Mouse (Mus musculus): Measurements from ENCODE around the gene Arhgap10. TPM values are rescaled to one million over a fixed set of nuclear protein-coding genes. Genes with fewer than 3 reads are reported as not detected.
A peak's percentile ranks its signal among the peaks of the same experiment; 100 is the strongest.

Gene Arhgap10
- 33.3 and 37.8 TPM in 2 replicates for total RNA-seq (2014; rRNA removed; ENCODE audit: low replicate concordance)
- polyA plus RNA-seq (2015; fragmentation: Nextera tagmentation; extraction: Ambion mirVana), result 23.6 and 25.5 TPM in 2 replicates

DNA sequence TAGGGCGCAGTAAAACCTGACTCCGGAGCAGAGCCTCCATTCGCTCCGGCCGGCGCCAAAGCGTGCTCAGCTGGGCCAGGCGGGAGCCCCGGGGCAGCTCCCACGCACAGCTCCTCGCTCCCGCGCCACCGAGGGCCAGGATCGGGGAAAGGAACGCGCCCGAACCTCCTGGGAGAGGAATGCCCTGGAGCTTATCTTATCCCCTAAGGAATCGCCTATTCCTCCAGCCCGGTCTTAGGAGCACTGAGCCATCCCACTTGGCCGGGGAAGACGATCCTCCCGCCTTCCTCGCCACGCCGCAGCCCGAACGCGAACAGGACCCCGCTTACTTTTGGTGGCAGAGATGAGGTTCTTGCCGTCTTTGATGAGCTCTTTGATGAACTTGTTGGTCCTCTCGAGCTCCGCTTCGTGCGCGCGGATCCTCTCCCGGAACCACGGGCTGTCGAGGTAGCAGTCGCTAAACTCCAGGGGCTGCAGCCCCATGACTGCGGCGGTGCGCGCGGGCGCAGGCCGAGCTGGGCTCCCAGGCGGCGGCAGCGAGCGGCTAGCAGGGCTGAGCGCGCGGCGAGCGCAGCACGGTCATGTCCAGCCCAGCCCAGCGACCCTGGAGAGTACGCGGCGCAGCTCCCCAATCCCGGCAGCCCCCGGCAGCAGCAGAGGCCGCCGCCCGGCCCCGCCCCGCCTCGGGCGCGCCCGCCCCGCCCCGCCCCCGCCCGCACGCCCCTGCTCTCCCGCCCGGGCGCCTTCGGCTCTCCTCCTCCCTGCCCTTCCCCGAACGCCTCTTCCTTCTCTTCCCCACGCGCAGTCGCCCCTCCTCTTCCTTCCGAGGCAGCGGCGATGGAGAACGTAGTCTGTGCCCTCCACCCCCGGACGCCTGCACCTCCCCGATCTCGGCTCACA is at the start of gene Arhgap10:
Arhgap10 (minus strand) TSS at position 653 of the 900 bp plus-strand sequence.
- DNase-seq (ENCODE audit: low spot score) (peak; percentile 90), ATAC-seq (ENCODE audit: insufficient read depth, low read depth) (peak; percentile 90)
- peaks cover 26% of the 10 kb centered on the region for H3K4me1 ChIP-seq (ENCODE audit: control insufficient read depth, insufficient read depth)
- H3K4me2 ChIP-seq (ENCODE audit: low read depth, low read length), result peak within 1 kb of the TSS; percentile 68
- no peaks in the 10 kb centered on the region for H3K36me3 ChIP-seq (replicated peaks; ENCODE audit: control insufficient read depth, insufficient read depth, low read length)
- H3K9me3 ChIP-seq (replicated peaks; ENCODE audit: control insufficient read depth, low read length), result no peaks in the 10 kb centered on the region
- H3K4me3 ChIP-seq (ENCODE audit: low read depth, low read length), result peak within 1 kb of the TSS; percentile 69
- H3K27me3 ChIP-seq (ENCODE audit: control insufficient read depth, insufficient read depth, low read length), result no peaks in the 10 kb centered on the region
- under 1% methylated on average over 68 of the region's 95 CpGs for WGBS
- H3K27ac ChIP-seq (ENCODE audit: low read depth), result peak within 1 kb of the TSS; percentile 86
- no peak for TF ChIP-seq EP300 (IDR thresholded peaks at IDR 0.05; ENCODE audit: low read depth)
- TF ChIP-seq CTCF (IDR thresholded peaks at IDR 0.05; ENCODE audit: low read depth), result no peak
- peak within 1 kb of the TSS; percentile 82 for H3K9ac ChIP-seq (replicated peaks; ENCODE audit: low read depth, low read length)

DNA sequence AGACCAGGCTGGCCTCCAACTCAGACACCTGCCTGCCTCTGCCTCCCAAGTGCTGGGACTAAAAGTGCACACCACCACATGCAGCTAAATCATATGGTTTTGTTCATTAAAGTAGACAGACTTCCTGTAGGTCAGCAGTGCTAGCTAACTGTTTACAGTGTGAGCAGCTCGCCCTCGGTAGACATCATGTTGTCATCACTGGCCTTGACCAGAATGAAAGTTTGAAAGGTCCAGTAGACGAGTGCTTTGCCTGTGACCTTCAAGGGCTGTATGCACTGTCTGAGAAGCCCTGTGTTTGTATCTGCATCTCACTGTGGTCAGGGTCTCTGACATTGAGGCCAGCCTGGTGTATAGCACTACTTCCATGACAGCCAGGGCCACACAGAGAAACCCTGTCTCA is 43.7 kb upstream of the Arhgap10 start:
- Histone ChIP-seq H3K4me1 (ENCODE audit: control insufficient read depth, insufficient read depth) (no peaks in the 10 kb centered on the region), H3K36me3 (replicated peaks; ENCODE audit: control insufficient read depth, insufficient read depth, low read length) (peaks cover 76% of the 10 kb centered on the region), H3K9ac (replicated peaks; ENCODE audit: low read depth, low read length) (no peak overlapping the region), H3K9me3 (replicated peaks; ENCODE audit: control insufficient read depth, low read length) (no peaks in the 10 kb centered on the region), H3K4me2 (ENCODE audit: low read depth, low read length) (no peak overlapping the region), H3K27me3 (ENCODE audit: control insufficient read depth, insufficient read depth, low read length) (no peaks in the 10 kb centered on the region), H3K4me3 (ENCODE audit: low read depth, low read length) (no peak overlapping the region), H3K27ac (ENCODE audit: low read depth) (no peak overlapping the region)
- DNase-seq (ENCODE audit: low spot score) (no peak), ATAC-seq (ENCODE audit: insufficient read depth, low read depth) (no peak)
- 75% methylated on average over 3 of the region's 3 CpGs for WGBS
- TF ChIP-seq EP300 (IDR thresholded peaks at IDR 0.05; ENCODE audit: low read depth) (no peak), CTCF (IDR thresholded peaks at IDR 0.05; ENCODE audit: low read depth) (no peak)

- H3K4me1 ChIP-seq (ENCODE audit: control insufficient read depth, insufficient read depth), result peaks cover 5% of the 10 kb centered on the region; the same call in 1 of the 2 replicates
- ATAC-seq (ENCODE audit: insufficient read depth, low read depth) (no peak), DNase-seq (ENCODE audit: low spot score) (no peak)
- no peak overlapping the region for H3K4me3 ChIP-seq (ENCODE audit: low read depth, low read length)
- H3K4me2 ChIP-seq (ENCODE audit: low read depth, low read length), result no peak overlapping the region
- TF ChIP-seq EP300 (IDR thresholded peaks at IDR 0.05; ENCODE audit: low read depth) (no peak), CTCF (IDR thresholded peaks at IDR 0.05; ENCODE audit: low read depth) (no peak)
- no peaks in the 10 kb centered on the region for H3K9me3 ChIP-seq (replicated peaks; ENCODE audit: control insufficient read depth, low read length)
- H3K9ac ChIP-seq (replicated peaks; ENCODE audit: low read depth, low read length), result no peak overlapping the region
- H3K36me3 ChIP-seq (replicated peaks; ENCODE audit: control insufficient read depth, insufficient read depth, low read length), result peaks cover 52% of the 10 kb centered on the region
- no peaks in the 10 kb centered on the region for H3K27me3 ChIP-seq (ENCODE audit: control insufficient read depth, insufficient read depth, low read length)
- H3K27ac ChIP-seq (ENCODE audit: low read depth), result no peak overlapping the region
- WGBS, result 95% methylated on average over 3 of the region's 3 CpGs
Measured at GRCm38 (mm10) chr8:77552491-77552890, 34.7 kb upstream of the Arhgap10 start.

- no peak overlapping the region for H3K27ac ChIP-seq (ENCODE audit: low read depth)
- DNase-seq (ENCODE audit: low spot score) (peak; percentile 69), ATAC-seq (ENCODE audit: insufficient read depth, low read depth) (no peak)
- peak overlapping the region; percentile 88 for H3K4me3 ChIP-seq (ENCODE audit: low read depth, low read length)
- no peak for TF ChIP-seq EP300 (IDR thresholded peaks at IDR 0.05; ENCODE audit: low read depth)
- TF ChIP-seq CTCF (IDR thresholded peaks at IDR 0.05; ENCODE audit: low read depth), result peak; percentile 81
- H3K36me3 ChIP-seq (replicated peaks; ENCODE audit: control insufficient read depth, insufficient read depth, low read length), result peaks cover 29% of the 10 kb centered on the region
- H3K9ac ChIP-seq (replicated peaks; ENCODE audit: low read depth, low read length), result peak overlapping the region; percentile 86
- H3K27me3 ChIP-seq (ENCODE audit: control insufficient read depth, insufficient read depth, low read length), result no peaks in the 10 kb centered on the region
- 14% methylated on average over 7 of the region's 7 CpGs for WGBS
- H3K4me1 ChIP-seq (ENCODE audit: control insufficient read depth, insufficient read depth), result peaks cover 5% of the 10 kb centered on the region; the same call in 1 of the 2 replicates
- H3K9me3 ChIP-seq (replicated peaks; ENCODE audit: control insufficient read depth, low read length), result no peaks in the 10 kb centered on the region
- peak overlapping the region; percentile 73 for H3K4me2 ChIP-seq (ENCODE audit: low read depth, low read length)
Measured at GRCm38 (mm10) chr8:77549881-77550580, 32.3 kb upstream of the Arhgap10 start.

- H3K27ac ChIP-seq (ENCODE audit: low read depth), result peak within 1 kb of the TSS; percentile 84
- peaks cover 5% of the 10 kb centered on the region; the same call in 1 of the 2 replicates for H3K4me1 ChIP-seq (ENCODE audit: control insufficient read depth, insufficient read depth)
- ATAC-seq (ENCODE audit: insufficient read depth, low read depth), result peak; percentile 98
- no peaks in the 10 kb centered on the region for H3K9me3 ChIP-seq (replicated peaks; ENCODE audit: control insufficient read depth, low read length)
- H3K4me2 ChIP-seq (ENCODE audit: low read depth, low read length), result peak within 1 kb of the TSS; percentile 73
- H3K27me3 ChIP-seq (ENCODE audit: control insufficient read depth, insufficient read depth, low read length), result no peaks in the 10 kb centered on the region
- peaks cover 24% of the 10 kb centered on the region for H3K36me3 ChIP-seq (replicated peaks; ENCODE audit: control insufficient read depth, insufficient read depth, low read length)
- 4% methylated on average over 42 of the region's 42 CpGs for WGBS
- DNase-seq (ENCODE audit: low spot score), result peak; percentile 90
- H3K9ac ChIP-seq (replicated peaks; ENCODE audit: low read depth, low read length), result peak within 1 kb of the TSS; percentile 86
- peak within 1 kb of the TSS; percentile 88 for H3K4me3 ChIP-seq (ENCODE audit: low read depth, low read length)
- no peak for TF ChIP-seq CTCF (IDR thresholded peaks at IDR 0.05; ENCODE audit: low read depth)
- TF ChIP-seq EP300 (IDR thresholded peaks at IDR 0.05; ENCODE audit: low read depth), result no peak
Measured at GRCm38 (mm10) chr8:77549121-77549706, 31.5 kb upstream of the Arhgap10 start, which contains the start of gene Prmt9. TSS of gene Prmt9 (plus strand) at chr8:77549397.

All from heart, postnatal 0 days (tissue).